Mouse (Mus musculus) T-cell, adult 2 months (primary cell): ENCODE results near the gene Supt5.
"Not testable (repeated sequence)": the region's sequence is repeated elsewhere in the genome, so short reads cannot be mapped to it uniquely, and the experiment has no call there.

ENCODE experiments used
- DNase-seq: peaks from one replicate; pipeline ENCODE4 v3.0.0; 2022; ENCODE audit warnings: low spot score

Gene Supt5

GRCm38 (mm10) chr7:28338108-28338998 is at the start of gene Supt5:
Gene Supt5 (minus strand): TSS chr7:28338746.
- peak; percentile 97 for DNase-seq

DNA sequence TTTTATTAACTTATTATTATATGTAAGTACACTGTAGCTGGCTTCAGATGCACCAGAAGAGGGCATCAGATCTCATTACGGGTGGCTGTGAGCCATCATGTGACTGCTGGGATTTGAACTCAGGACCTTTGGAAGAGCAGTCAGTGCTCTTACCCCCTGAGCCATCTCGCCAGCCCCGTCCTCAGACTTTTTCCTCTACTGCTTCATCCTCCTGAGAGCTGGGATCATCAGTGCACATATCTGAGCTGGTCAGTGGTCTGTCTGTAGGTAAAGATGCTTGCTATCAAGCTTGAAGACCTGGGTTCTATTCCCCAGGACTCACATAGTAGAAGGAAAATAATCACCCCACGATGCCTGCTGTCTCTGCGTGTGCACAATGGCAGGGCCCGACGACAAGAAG is 48.8 kb upstream of the Supt5 start:
- not testable (repeated sequence) for DNase-seq

- not testable (repeated sequence) for DNase-seq
Measured at GRCm38 (mm10) chr7:28386877-28387276, 48.3 kb upstream of the Supt5 start.

DNA sequence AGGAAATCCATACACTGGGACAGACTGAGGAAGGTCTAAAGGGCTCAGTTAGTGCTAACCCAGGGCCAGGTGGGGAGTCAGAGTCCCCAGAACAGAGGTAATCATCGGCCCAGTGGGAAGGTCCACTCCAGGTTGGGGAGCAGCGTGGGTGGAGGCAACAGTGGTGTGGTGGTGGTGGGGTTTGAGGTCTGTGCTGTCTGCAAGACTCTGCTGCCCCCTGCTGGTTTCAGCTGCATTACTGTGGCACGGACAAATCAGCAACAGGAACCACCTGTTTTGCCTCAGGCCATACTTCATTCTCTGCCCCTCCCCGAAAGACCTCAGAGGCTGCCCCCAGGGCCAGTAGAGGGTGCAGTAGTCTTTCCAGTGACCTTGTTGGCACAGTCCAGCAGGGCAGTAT is 47.9 kb upstream of the Supt5 start:
- peak; percentile 81 for DNase-seq

DNA sequence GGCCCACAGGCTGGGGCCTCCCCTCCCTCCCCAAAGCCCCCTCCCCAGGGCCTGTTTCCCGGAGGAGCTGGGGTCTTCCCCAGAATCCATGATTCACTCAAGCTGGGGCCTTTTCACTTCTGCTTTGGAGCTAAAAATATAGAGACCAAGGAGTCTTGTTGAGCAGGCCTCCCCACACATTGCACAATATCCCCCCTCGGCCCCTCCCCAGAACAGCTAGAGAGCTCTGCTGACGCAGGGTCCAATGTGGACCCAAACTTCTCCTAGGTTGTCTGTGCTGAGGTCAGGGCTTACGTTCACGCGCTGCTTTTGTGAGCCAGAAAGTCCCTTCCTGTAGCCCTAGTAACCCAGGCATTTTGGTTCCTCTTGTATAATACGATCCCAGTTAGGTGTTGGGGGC is 47.5 kb upstream of the Supt5 start:
- DNase-seq = peak; percentile 4

- DNase-seq = no peak
Measured at GRCm38 (mm10) chr7:28385196-28385595, 46.6 kb upstream of the Supt5 start.

GRCm38 (mm10) chr7:28384162-28384561 is 45.6 kb upstream of the Supt5 start:
- DNase-seq = peak; percentile 56

DNA sequence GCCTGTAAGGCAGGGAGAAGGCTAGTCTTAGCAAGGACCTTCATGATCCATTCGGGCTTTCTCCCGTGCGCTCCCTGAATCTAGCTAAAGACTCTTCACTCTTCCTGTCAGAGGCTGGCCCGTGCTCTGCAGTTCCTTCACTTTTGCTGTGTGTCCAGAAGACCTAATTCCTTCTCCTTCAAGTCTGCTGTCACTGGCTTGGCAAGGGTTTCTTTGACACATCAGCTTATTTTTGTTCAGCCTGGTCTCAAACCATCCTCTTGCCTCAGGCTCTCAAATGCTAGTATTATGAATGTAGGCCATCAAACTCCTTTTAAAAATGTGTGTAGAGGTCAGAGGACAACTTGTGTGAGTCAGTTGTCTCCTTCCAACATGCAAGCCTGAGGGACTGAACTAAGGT is 45.1 kb upstream of the Supt5 start:
- no peak for DNase-seq

GRCm38 (mm10) chr7:28382981-28383396 is 44.4 kb upstream of the Supt5 start:
- peak; percentile 87 for DNase-seq

DNA sequence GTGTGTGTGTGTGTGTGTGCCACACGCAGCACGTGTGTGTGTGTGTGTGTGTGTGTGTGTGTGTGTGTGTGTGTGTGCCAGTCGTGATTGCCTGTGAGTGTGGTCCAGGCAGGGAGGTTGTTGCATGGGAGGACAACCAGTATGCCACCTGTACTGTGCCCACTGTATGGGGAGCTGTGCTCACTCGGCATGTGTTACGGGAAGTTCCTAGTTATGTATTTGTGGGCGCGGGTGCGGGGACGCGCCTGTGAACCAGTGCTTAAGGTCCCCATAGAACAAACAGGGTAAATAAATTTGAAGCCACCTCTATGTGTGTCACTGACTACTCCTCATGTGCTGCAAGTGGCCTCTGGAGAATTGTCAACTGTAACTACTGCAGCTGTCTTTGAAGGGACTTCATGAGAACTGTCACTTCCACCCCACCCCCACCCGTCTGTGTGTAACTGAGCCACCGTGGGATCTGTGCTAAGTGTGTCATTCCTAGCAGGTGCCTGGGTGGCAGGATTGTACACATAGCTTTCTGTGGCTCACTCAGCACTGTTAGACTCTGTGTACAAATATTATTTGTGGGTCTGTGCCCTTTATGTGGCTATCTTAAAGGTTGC is 43.9 kb upstream of the Supt5 start:
- no peak for DNase-seq

GRCm38 (mm10) chr7:28381938-28382337 is 43.4 kb upstream of the Supt5 start:
- peak; percentile 97 for DNase-seq

DNA sequence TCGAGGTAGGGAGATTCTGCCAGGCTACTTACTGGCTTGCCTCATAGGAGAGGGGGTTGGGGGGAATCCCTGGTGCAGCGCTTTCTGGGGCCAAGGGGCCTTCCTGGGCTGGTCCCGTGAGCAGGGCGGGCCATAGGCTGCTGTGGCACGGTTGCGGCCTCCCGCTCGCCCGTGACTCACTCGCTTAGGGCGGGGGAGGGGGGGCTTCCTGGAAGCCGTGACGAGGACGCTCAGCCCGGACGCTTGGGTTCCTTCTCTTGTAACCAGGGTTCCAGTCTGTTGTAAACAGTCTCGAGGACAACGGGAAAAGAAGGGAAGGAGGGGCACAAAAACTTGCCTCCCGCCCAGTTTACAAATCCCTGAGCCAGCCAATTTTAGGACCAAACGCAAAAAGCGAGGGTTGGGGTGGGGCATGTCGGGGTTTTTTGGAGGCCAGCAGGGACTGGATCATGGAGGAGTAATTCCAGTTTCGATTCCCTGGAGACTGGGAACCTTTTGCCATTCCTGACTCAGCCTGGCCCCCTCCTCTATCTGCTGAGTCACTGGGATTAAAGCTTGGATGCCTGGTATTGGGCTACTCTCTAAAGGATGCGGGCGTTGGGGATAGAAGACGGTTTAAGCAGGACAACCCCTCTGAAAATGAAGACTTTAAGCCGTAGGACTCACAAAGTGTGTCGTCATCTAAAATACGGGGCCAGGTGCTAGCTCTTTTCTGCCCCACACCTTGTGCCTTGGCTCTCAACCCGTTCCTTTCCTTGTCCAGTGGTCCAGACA is 42.7 kb upstream of the Supt5 start:
- peak; percentile 95 for DNase-seq

GRCm38 (mm10) chr7:28380237-28381016 is 41.9 kb upstream of the Supt5 start, which contains the start of gene Zfp36:
Gene Zfp36 (minus strand): TSS chr7:28380253.
- no peak for DNase-seq

DNA sequence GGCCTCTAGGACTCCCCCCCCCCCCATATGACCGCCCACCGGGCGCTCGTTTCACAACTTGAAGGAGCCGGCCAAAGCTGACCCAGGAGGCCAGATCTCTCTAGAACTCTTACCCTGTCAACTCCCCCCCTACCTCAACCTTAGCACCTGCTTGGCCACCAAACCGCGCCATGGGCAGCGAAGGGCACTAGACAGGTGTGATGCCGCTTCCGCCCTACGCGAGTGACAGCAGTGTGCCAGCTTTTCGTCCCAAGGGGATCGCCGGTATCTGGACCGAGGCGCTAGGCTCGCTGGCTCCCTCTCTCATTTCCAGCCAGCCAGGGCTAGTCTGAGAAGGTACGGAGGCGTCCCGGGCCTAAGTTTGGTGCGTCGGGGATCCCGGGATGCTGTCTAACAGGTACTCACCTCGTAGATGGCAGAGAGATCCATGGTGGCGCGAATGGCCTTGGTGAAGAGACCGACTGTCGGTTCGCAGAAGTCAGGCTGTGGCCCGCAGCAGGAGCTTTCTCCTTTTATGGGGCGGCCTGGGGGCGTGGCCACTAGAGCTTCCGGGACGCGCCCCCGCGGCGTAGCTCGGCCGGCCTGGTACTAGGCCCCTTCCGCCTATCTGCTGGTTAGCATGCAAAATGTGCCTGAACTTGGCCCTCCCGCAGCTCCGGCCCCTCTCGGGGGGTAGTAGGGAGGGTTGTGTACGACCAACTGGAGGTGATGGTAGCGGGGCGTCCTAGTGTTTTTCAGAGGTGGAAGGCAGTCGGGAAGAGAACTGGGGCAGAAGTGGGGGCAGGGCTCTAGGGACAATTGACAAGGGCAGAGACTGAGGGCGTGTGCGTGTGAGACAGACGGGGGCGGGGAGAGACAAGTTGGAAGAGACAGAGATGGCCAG is 40.5 kb upstream of the Supt5 start:
- peak; percentile 93 for DNase-seq

DNA sequence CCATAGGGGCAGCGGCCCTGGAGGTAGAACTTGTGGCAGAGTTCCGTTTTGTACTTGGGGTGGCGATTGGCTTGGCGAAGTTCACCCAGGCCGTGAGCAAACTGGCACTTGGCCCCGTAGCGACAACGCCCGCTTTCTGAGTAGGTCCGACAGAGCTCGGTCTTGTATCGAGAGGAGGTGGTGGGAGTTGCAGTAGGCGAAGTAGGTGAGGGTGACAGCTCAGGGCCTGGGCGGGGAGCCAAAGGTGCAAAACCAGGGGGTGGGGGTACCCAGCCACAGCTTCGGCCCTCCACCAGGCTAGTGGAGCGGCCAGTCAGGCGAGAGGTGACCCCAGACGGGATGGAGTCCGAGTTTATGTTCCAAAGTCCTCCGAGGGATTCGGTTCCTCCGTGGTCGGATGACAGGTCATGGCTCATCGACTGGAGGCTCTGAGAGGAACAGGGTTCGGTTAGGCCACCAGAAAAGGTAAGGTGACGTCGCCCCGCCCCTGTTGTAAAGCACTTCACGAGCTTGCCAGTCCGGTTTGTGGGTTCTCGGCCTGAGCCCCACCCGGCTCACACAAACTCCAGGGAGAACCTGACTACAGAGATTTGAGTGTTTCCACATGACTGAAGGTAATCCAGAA is 39.6 kb upstream of the Supt5 start:
- DNase-seq = peak; percentile 47

DNA sequence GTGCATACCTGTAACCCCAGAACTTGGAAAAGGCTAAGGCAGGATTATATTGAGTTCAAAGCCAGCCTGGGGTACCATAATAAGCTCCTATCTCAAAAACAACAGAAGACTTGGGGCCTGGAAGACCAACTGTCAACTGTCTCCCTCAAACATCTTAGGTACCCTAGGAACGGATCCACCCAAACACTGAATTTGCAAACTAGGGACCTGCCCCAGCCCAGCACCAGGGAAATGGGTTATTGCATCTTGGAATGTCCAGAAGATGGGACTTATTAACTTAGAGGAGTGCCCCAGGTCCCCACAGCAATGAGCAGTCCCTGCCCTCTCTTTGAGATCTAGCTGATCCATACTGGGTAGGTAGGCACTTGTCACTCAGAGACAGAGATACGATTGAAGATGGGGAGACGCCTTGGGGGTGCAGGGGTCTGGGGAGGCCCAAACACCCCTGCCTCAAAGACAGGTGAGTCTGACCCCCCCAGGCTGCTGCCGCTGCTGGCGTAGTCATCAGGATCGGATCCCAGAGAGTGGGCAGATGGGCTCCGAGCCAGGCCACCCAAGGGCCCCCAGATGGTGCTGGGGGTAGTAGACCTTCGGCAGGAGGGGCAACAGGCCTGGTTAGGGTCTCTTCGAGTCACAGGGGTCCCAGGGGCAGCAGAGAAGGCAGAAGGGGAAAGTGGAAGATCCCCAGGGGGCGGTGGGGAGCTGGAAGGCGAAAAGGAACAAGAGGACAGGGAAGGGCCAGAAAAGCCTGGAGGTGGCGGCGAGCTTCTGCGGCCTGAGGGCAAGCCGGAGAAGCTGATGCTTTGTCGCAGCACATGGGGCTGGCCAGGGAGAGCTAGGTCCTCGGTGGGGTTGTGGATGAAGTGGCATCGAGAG is 38.9 kb upstream of the Supt5 start:
- DNase-seq = peak; percentile 22

GRCm38 (mm10) chr7:28376011-28376771 is 37.6 kb upstream of the Supt5 start:
- DNase-seq = peak; percentile 78

DNA sequence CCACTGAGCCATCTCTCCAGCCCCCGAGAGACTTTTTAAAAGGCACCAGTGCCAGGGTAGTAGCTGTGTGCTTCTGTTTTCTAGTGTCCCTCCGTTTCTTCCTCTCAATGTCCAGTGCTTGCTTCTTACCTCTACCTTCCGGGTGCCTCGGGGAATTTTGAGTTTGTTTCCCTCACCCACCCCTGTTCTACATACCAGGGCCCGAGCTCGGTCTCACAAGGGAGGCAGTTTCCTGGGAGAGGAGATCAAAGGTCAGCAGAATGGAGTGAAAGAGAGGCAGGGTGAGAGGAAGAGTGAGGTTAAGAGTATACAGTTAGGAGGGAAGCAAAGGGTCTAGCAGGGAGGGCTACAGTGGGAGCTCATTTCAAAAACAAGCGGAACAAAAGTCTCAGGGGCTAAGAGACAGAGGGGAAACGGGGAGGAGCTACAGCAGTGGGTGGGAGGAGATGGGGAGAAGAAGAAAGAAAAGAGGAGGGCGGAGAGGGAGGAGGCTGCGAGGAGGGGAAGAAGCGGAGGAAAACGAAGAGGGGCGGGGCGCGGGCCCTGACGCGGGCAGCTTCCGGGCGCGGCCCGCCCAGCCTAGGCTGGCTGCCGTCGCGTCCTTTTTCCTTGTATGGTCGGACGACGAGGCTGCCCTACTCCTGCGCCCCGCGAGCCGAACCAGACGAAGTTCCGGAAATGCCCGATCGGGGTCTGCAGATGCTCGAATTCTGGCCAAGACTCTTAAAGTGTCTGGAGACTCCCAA is 36.8 kb upstream of the Supt5 start:
- peak; percentile 94 for DNase-seq
